Mouse (Mus musculus) mesoderm, embryonic 11.5 days (tissue): ENCODE data around the gene Adcy4.

Source experiments
- DNase-seq: peaks from one replicate; pipeline ENCODE4 v3.0.0-alpha.2; 2012; ENCODE audit warnings: low read depth, low spot score

Adcy4 gene

DNA sequence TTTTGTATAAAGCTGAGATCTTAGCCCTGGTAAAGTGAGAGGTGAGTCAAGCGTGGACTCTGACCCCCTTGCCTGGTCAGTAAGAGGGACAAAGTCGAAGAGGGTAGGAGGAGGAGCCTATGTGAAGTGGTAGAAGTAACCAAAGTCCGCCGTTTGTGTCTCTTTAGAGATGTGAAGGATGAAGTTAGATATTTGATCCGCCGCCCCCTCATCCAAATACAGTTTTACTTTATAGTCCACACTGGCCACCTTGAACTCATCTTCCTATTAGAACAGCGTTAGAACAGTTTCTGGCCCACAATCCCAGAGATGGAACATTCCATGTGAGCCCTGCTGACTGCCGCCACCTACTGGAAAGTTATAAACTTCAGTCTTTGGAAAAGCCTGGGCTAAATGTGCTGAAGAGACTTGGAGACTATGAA lies 25.5 kb downstream of the Adcy4 start, which contains the start of gene Cideb:
Gene Cideb (minus strand): TSS at position 96 of the 422 bp plus-strand sequence.
- peak; percentile 69 for DNase-seq

DNA sequence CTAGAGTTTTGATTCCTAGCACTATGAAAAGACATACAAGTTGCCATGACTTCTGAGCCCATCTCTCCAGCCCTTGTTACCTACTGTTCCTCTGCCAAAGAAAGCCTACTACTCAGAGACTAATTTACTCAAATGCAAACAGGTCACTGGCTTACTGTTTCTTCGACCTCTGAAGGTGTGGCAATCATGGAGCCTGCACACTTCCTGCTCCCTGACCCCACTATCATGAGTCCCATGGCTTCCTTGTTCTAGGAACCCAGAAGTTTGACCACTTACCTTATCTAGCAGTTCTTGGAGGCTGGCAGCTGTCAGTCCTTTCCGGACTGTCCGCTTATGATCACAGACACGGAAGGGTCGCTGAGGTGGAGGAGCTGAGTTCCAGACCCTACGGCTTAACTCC lies 26.3 kb downstream of the Adcy4 start:
- no peak for DNase-seq

DNA sequence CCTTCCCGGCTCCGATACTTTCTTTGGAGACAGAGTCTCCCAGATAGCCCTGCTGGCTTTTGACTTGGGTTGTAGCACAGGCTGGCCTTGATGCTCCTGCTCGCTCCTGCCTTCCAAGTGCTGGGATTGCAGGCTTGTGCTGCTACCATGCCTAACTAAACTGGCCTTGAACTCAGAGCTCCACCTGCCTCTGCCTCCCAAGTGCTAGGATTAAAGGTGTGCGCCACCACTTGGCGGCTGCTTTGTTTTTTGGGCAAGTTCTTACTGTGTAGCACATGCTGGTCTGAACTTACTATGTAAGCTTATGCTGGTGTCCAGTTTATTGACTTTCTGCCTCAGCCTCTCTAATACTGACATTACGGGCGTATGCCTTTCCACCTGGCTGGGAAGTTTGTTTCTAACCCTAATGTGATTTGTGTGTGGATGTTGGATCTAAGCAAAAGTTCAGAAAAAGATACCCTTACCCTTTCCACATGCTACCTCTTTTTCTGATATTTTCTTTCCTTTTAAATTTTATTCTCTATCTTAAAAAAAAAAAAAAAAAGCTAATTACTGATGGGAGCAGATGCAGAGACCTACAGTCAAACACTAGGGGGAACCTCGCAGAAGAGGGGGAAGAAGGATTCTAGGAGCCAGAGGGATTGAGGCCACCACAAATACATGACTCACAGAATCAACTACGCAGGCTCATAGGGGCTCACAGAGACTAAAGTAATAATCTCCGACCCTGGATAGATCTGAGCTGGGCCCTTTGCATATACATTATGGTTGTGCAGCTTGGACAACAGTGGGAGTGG lies 36.6 kb downstream of the Adcy4 start:
- DNase-seq, result no peak

- no peak for DNase-seq
Observed at GRCm38 (mm10) chr14:55745861-55746237, 38.0 kb downstream of the Adcy4 start.

DNA sequence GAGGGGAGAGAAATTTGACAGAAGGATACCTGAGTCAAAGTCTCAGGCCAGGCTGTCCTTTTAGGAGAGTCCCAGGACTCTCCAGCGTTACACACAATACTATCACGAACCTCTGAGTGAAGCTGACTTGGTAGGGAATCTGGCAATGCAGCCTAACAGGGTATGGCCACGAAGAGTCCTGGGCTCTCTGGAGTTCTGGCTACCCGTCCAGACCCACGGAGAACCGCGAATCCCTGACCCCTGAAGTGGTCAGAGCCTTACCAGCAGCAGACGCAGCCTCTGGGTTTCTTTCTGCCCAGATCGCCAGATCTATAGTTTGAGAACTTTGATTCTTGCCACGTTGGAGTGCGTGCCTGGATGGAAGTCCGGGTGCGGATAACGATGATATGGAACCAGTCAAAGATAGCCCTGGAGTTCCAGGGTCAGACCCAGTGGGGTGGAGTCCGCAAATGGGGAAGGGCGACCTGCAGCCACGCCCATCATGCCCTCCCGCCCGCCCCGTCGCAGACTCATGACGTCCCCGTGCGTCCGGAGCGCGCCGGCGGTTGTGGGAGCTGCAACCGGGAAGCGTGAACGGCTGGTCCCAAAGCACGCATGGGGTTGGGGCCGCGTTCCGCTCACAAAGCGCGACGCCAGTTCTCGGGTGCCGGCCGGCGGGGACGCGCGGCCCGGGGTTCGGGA lies 38.6 kb downstream of the Adcy4 start, which contains the start of the genes Dhrs1 and Nop9:
Gene Dhrs1 (minus strand): TSS at position 511 of the 681 bp plus-strand sequence.
Gene Nop9 (plus strand): TSS at position 514 of the 681 bp plus-strand sequence.
- peak; percentile 89 for DNase-seq

DNA sequence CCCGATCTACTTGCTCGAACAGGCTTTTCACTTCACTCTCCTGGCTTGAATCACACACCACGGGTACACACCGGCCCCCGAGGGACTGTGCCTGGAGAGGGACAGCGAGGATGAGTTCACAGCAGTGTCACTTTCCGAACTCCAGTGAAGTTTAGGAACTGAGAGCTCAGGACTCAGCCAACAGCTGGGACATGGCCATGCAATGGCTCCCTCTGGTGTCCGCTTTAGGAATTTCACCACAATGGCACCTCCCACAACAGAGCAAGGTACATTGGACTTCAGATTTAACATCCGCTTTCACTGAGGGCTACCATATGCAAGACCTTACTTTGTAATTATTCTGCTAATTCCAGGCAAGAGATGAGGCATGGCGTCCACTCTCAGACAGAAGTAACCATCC lies 40.2 kb downstream of the Adcy4 start:
- peak; percentile 88 for DNase-seq

DNA sequence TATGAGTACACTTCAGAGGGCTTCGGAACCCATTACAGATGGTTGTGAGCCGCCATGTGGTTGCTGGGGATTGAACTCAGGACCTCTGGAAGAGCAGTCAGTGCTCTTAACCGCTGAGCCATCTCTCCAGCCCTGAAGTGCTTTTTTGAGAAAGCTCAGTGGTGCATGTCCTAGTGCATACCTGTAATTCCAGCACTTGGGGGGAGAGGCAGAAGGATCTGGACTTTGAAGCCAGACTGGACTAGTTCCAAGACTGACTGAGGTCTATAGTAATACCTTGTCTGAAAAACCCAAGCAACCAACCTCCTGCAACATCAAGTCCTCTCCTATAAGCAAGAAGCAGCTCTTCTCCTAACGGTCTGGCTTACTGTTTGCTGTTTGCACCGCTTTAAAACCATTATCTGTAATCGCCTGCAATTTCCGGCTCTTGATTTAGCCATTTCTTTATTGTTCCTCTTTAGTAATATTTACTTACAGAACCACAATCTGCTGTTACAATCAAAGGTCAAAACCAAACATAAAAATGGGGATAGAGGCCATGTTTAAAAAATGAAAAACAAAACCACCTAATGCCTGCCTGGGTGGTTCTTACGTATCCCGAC lies 46.7 kb downstream of the Adcy4 start:
- no peak for DNase-seq

DNA sequence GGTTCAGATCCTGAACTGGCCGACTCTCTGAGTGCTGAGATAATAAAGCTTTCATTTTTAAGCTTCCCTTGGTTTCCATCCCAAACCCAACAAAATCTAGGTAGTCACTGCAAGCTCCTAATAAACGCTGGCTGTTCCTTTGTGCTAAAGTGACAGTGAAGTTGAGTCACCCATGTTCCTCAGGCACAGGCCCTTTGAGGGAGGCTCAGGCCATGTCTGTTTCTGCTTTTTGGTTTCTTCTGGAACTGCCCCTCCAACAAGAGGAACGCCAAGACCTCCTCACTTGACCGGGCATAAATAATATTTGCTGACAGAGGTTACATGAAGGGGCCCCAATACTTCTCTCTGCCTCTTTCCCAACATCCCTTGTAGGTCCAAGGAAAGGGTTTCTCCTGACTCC lies 48.1 kb downstream of the Adcy4 start:
- no peak for DNase-seq

- DNase-seq, result no peak
Observed at GRCm38 (mm10) chr14:55735334-55735733, 48.6 kb downstream of the Adcy4 start.

GRCm38 (mm10) chr14:55734869-55735268 lies 49.0 kb downstream of the Adcy4 start:
- DNase-seq, result no peak

GRCm38 (mm10) chr14:55733889-55734288 lies 50.0 kb downstream of the Adcy4 start:
- DNase-seq, result no peak

DNA sequence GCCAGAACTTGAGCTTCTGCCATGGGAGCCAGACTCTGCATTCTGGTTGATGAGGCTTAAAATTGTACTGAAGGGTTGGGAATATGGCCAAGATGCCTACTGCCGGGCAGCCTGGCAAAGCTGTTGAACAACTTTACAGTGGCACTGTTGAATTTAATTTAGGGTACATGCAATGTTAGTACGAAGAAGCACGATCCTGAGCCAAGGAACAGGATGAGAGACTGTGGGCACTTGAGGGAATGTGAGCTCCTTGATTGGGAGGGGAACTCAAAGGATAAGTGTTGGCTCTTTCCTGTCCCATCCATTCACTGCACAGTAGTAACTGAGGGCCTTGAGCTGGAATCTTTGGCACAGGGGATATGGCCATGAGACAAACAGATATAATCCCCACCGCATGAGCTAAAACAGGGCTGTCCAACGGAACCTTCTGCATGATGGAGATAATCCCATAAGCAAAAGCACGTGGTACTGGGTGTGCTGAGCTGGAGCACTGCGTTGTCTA lies 53.3 kb downstream of the Adcy4 start:
- DNase-seq, result no peak

DNA sequence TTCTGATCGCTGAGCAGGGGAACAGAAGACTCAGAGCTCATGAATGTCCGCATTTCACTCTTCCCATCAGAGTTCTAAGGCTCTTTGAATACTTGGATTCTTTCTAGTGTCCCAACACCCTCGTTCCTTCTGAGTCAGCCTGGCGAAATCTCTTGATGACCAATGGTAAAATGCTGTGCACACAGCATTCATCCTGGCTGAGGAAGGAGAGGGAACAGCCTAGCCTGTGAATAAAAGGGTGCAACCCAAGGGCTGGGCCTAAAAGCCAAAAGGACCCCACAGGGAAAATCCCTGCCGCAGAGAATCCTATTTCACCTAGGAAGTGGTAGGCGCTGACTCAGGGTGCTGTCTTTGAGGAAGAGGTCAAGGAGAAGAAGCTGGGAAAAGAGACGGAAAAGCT lies 53.8 kb downstream of the Adcy4 start:
- DNase-seq, result no peak

DNA sequence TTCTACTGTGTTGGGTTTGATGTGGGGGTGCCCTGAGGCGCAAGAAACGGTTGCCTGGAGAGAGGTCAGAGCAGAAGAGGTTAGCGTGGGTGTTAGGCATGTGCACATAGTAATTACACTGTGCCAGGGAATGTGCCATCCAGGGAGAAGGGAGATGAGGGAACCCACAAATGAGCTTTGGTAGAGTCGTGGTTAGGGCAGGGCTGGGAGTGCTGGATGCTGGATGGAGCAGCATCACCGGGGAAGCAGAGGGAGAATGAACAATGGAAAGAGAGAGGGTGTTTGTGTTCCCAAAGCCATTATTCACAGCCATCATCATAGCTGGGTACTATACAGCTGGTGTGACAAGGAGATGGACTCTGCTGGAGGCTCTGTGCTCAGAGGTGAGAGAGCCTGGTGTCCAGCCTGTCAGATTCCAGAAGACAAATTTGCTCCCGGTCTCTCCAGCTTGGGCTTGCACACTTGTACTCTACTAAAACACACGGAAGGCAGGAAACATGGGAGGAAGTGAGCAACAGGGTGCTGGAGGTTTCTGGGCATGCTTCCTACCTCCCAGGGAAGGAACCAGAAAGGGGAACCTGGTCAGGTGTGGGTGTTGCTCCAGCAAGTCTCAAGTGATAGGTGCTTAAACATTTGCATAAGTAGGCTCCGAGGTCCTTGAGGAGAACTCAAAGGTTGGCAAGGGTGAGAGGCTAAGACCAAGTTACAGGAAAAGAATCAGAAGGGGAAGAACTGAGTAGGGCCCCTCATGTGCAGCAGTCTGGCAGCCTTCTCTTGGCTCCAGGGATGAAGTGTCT lies 55.8 kb downstream of the Adcy4 start:
- DNase-seq, result no peak

GRCm38 (mm10) chr14:55726261-55726660 lies 57.6 kb downstream of the Adcy4 start:
- no peak for DNase-seq

DNA sequence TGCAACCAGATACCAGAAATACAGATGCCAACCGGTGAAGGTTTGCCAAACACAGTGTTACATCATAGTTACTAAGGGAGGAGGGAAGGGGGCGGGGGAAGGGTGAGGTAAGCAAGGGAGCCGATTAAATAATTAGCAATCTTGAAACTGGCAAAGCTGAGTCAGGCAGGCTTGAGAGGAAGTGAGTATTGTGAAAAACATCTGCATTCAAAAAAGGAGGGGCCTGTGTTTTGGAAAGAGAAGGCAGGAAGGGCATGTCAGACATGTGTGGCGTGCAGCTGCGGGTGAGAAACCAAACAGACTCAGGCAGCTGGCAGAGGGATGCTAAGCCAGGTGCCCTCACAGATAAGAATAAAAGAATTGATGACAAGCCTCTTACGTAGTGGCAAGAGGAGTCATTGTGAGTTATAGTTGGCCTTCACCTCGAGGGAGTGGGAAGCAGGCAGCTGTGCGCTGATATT lies 59.5 kb downstream of the Adcy4 start:
- DNase-seq, result no peak

- DNase-seq, result no peak
Observed at GRCm38 (mm10) chr14:55723433-55723832, 60.5 kb downstream of the Adcy4 start.

DNA sequence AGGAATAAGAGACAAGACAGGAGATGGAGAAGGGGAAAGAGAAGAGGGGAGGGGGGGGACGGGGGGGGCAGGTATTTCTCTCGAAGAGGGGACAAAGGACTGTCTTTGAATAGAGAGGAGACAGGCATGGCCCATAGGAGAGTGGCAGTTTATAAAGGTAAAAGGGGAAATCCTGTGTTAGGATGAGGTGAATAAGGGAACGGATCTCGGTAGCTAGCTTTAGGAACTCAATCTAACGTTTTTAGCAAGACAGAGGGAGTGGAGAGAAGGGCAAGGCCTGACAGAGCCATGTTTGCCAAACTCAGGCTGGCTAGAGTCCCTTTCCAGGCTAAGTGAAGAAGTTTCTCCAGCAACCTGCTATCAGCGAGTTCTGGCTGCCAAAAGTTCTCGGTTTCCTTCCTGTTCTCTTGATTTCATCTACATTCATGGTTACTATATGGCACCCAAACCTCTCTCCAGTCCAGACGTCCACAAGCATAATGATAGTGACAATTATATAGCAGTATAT lies 61.4 kb downstream of the Adcy4 start:
- no peak for DNase-seq

DNA sequence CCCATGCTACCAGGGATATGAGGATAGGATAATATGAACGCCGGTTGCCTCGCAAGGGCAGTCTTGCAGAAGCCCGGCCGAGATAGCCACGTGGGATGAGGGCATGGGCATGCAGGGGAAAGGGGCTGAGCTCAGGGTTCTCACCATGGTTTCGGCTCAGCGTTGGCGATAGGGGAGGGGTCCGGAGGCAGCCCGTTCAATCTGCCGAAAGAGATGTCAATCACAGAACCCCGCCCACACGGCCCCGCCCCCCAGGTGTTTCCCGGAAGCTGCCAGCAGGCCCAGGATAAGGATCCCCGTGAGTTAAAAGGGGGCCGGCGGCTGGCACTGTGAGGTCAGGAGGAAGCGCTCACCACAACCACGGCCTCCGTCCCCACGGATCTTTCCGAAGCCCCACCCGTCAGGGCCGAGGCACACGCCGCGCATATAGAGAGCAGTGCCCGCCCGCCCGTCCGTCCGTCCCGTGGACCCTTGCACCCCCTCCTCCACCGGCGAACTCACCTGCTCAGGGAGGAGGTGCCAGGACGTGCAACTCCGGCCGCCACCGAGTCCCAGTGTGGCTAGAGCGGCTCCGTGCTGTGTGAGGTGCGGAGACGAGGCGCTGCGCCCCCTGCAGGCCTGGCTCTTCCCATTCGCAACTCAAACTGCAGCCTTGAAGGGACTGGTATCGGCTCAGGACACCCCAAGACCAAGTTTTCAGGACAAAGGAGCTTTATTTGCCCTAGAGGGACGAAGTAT lies 62.0 kb downstream of the Adcy4 start, which contains the start of gene Rabggta:
Gene Rabggta (minus strand): TSS at position 564 of the 738 bp plus-strand sequence.
- peak; percentile 92 for DNase-seq

GRCm38 (mm10) chr14:55721076-55721475 lies 62.8 kb downstream of the Adcy4 start:
- DNase-seq, result no peak
